Mouse (Mus musculus): ENCODE results near the gene Slc7a7.

- TF ChIP-seq CTCF (IDR thresholded peaks at IDR 0.05): no peak
- TF ChIP-seq POLR2A (IDR thresholded peaks at IDR 0.05; ENCODE audit: insufficient read depth, low read depth, low read length): no peak
These were observed 20.9 kb downstream of the Slc7a7 start for GRCm38 (mm10) chr14:54396685-54397084.

Data from heart, adult 2 months (tissue).